Mouse (Mus musculus) neural tube, embryonic 14.5 days (tissue): ENCODE results near the gene Cox8a. TPM values are rescaled to one million over a fixed set of nuclear protein-coding genes. Genes with fewer than 3 reads are reported as not detected.

ENCODE experiments used
- ATAC-seq: fragments of 200-750 bp; cut with Nextera tagmentation; 2 replicates; pipeline ENCODE4 v1.8.0; 2017; ENCODE audit warnings: low read depth, mild to moderate bottlenecking, moderate TSS enrichment, moderate library complexity
- H3K27ac ChIP-seq: fragments of 300-500 bp; sonication (generic); 2 replicates; pipeline ENCODE4 v1.5.1; 2014; ENCODE audit warnings: low read depth, mild to moderate bottlenecking, control low read depth, low read length, moderate library complexity, mixed read lengths
- H3K27me3 ChIP-seq: fragments of 300-500 bp; sonication (generic); 2 replicates; pipeline ENCODE4 v1.6.1; 2014; ENCODE audit warnings: low read length; ENCODE audit not compliant: control insufficient read depth, insufficient read depth
- H3K36me3 ChIP-seq: fragments of 300-500 bp; sonication (generic); 2 replicates; pipeline ENCODE4 v1.6.1; 2014; ENCODE audit warnings: low read length, mixed read lengths; ENCODE audit not compliant: control insufficient read depth, insufficient read depth
- H3K4me1 ChIP-seq: fragments of 300-500 bp; sonication (generic); 2 replicates; pipeline ENCODE4 v1.6.1; 2014; ENCODE audit warnings: low read length; ENCODE audit not compliant: control insufficient read depth, insufficient read depth
- H3K4me2 ChIP-seq: fragments of 300-500 bp; sonication (generic); 2 replicates; pipeline ENCODE4 v1.6.1; 2014; ENCODE audit warnings: mild to moderate bottlenecking, low read depth, low read length, control low read depth
- H3K4me3 ChIP-seq: fragments of 300-500 bp; sonication (generic); 2 replicates; pipeline ENCODE4 v1.5.1; 2014; ENCODE audit warnings: low read depth, low read length, control low read depth, mixed read lengths
- H3K9ac ChIP-seq: fragments of 300-500 bp; sonication (generic); replicated peaks from 2 replicates; pipeline ENCODE4 v1.6.1; 2014; ENCODE audit warnings: low read depth, mild to moderate bottlenecking, control low read depth, low read length, mixed read lengths
- H3K9me3 ChIP-seq: fragments of 300-500 bp; sonication (generic); 2 replicates; pipeline ENCODE4 v1.6.1; 2016; ENCODE audit warnings: low read length; ENCODE audit not compliant: control insufficient read depth
- WGBS: fragments of 180-500 bp; shearing (Covaris S2); extraction: QIAGEN DNeasy Blood & Tissue Kit; methylation state at CpG from one replicate; pipeline ENCODE4 v1.1.7; 2014; 5-methylcytosine and 5-hydroxymethylcytosine counted together
- polyA plus RNA-seq: library from polyadenylated mRNA; unstranded; fragments of >200 nt; fragmentation: Nextera tagmentation; extraction: Ambion mirVana; gene quantifications from 2 replicates; pipeline ENCODE4 v1.2.1, GENCODE M21; 2014

Gene Cox8a
- polyA plus RNA-seq, 1 experiment from 2014 or later = 1,330 TPM

DNA sequence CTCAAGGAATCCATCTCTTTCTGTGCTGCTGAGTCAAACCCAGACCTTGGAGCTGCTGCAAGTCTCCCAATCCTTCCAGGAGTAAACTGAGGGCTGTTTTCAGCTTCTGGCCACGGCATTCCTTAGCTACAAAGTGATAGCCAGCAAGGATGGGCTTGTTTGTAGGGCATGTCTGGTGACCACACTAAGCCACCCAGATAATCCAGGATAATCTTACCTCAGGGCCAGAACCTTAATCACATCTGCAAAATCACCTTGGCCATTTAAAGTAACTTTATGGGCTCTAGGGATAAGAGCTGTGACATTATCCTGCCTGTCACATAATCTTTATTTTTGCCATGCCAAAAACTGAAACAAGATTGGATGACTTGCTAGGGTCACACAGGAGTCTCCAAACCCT, 5.2 kb downstream of the Cox8a start:
- Histone ChIP-seq H3K27ac (no peak overlapping the region), H3K4me1 (peaks cover 17% of the 10 kb centered on the region), H3K9me3 (no peaks in the 10 kb centered on the region), H3K9ac (no peak overlapping the region), H3K36me3 (peaks cover 9% of the 10 kb centered on the region), H3K27me3 (no peaks in the 10 kb centered on the region), H3K4me2 (no peak overlapping the region), H3K4me3 (no peak overlapping the region)
- 97% methylated on average over 1 of the region's 1 CpGs for WGBS
- ATAC-seq = no peak

DNA sequence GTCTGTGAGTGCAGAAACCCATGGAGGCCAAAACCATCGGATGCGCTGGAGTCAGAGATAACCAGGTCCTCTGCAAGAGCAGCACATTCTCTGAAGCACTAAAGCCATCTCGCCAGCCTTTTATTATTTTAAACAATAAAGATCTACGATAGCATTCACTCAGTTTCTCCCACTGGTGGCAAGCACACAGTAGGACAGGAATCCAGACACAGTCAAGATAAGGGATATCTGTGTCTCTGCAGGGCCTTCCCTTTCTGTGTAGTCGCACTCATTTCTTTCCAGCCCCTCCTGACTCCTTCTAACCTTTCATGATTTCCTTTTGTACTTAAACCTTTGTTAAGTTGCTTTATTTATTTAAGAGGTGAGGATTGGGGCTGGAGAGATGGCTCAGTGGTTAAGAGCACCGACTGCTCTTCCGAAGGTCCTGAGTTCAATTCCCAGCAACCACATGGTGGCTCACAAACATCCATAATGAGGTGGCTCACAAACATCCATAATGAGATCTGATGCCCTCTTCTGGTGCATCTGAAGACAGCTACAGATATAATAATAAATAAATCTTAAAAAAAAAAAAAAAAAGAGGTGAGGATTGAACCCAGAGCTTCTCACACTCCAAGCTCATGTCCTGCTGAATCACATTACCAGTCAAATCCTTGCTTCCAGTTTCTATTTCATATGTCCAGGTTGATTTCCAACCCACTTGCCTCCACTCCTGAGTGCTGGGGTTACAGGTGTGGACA, 7.3 kb downstream of the Cox8a start:
- no peak overlapping the region for H3K27ac ChIP-seq
- WGBS = 87% methylated on average over 7 of the region's 7 CpGs
- no peak for ATAC-seq
- no peak overlapping the region for H3K4me2 ChIP-seq
- no peak overlapping the region for H3K4me3 ChIP-seq
- H3K4me1 ChIP-seq = peaks cover 10% of the 10 kb centered on the region; the same call in 1 of the 2 replicates
- no peaks in the 10 kb centered on the region for H3K27me3 ChIP-seq
- H3K9me3 ChIP-seq = no peaks in the 10 kb centered on the region
- H3K9ac ChIP-seq = no peak overlapping the region
- peaks cover 9% of the 10 kb centered on the region; the same call in 1 of the 2 replicates for H3K36me3 ChIP-seq

DNA sequence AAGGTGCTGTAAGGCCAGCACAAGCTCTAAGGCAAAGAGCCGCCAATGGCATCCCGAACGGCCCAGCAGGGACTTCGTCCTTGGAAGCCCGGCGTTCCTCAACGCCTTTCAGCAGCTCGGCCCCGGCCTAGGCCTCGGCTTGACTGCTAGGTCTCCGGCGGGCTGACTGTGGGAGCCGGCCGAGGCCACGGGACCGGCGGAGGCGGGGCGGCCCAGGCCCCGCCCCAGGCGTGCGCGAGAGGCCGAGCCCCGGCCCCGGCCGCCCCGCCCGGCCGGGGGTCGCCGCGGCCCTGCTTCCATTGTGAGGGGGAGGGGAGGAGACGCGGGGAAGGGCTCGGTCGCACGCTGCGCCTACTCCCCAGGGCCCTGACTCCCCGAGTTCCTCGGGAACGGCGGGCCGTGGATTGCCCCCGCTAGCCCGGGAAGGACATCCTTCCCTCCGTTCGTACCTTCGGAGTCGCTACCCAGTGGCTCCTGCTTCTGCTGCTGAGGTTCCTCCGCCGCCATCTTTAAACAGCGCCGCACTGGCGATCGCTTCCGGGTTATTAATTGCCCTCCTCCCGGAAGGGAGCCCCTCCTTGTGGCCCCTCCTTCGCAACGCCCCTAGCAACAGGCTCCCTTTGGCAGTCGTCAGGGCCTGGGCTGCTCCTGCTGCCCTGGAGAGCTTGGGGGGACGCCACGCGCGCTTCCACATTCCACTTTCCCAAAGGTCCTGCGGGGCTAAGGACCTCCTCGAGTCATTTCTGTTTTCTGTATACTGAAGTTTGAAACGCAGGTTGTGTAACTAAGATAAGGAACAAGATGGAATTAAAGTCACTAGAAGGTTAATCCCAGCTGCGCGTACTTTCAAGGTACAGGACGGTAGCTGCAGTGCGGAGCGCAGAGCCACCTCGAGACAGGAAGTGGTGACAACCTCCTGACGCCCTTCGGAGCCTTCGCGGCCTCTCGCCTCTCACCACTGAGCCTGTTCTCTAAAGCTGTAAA, 11.4 kb downstream of the Cox8a start, which contains the start of gene Otub1:
TSS of gene Otub1 (minus strand) at position 564 of the 984 bp plus-strand sequence.
- under 1% methylated on average over 67 of the region's 79 CpGs for WGBS
- Histone ChIP-seq H3K36me3 (peaks cover 20% of the 10 kb centered on the region), H3K4me1 (peaks cover 17% of the 10 kb centered on the region; the same call in 1 of the 2 replicates), H3K4me2 (peak within 1 kb of the TSS; percentile 69), H3K27me3 (no peaks in the 10 kb centered on the region), H3K9ac (peak within 1 kb of the TSS; percentile 83), H3K27ac (peak within 1 kb of the TSS; percentile 92), H3K9me3 (no peaks in the 10 kb centered on the region), H3K4me3 (peak within 1 kb of the TSS; percentile 85)
- ATAC-seq = peak; percentile 96

DNA sequence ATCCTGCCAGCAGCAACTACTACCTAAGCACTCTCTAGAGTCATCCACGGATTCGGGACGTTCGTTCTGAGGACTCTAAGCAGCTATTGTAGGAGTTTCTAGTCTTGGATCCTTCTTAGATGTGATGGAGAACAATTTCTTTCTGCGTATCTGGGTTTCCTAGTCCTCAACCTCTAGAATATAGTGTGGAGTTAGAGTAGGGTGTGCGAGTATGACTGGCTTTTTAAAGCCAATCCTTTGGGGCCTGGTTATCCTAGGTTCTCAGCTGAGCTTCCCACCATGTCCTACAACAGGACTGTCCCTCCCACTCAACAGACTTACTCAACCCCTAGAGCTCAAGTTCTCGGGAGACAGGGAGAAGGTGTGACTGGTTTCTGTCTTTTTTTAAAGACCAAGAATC, 12.1 kb downstream of the Cox8a start:
- peaks cover 20% of the 10 kb centered on the region for H3K36me3 ChIP-seq
- H3K4me1 ChIP-seq = peaks cover 17% of the 10 kb centered on the region; the same call in 1 of the 2 replicates
- ATAC-seq = no peak
- no peaks in the 10 kb centered on the region for H3K9me3 ChIP-seq
- H3K9ac ChIP-seq = peak overlapping the region; percentile 83
- WGBS = 32% methylated on average over 7 of the region's 7 CpGs
- H3K4me2 ChIP-seq = peak overlapping the region; percentile 69
- peak overlapping the region; percentile 85 for H3K4me3 ChIP-seq
- peak overlapping the region; percentile 92 for H3K27ac ChIP-seq
- no peaks in the 10 kb centered on the region for H3K27me3 ChIP-seq

DNA sequence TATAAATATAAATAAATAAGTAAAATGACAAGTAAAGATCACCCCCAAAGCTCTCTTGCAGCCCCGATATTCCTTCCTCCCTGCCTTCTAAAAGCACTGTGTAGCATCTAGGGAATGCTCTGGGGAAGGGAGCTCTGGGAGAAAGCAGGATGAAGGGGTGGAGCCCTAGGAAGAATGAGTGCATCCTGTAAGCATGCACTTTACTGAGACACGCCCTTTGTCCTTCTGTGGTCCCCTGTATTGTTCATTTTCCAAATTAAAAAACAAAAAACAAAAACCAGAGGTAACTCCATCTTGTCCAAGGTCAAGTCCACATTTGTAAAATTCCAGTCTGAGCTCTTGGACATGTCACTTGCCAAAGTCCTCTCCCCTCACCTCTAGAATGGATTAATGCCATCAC, 12.5 kb downstream of the Cox8a start:
- Histone ChIP-seq H3K4me3 (peak overlapping the region; percentile 85), H3K27me3 (no peaks in the 10 kb centered on the region), H3K4me2 (peak overlapping the region; percentile 69), H3K27ac (no peak overlapping the region; the same call in 1 of the 2 replicates), H3K9me3 (no peaks in the 10 kb centered on the region), H3K4me1 (peaks cover 17% of the 10 kb centered on the region; the same call in 1 of the 2 replicates), H3K36me3 (peaks cover 21% of the 10 kb centered on the region), H3K9ac (peak overlapping the region; percentile 83; the same call in 1 of the 2 replicates)
- 65% methylated on average over 2 of the region's 2 CpGs for WGBS
- no peak for ATAC-seq

DNA sequence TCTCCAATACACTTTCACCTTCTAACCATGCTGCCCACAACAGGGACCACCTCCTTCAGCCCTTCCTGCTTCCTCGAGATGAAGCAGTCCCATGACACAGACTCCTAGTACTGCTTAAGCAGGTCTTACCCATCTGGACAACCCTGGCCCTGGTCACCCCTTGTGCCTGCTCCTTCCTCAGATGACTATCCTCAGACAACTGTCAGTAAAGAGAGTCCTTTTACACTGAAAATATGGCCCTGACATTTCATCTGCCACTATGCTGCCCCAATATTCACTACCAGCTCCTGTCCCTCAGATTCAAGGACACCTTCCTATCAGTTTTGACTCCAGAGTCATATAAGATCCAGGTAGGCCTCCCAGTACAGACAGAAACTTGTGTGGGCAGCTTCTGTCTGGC, 17.0 kb downstream of the Cox8a start:
- Histone ChIP-seq H3K27ac (no peak overlapping the region), H3K4me1 (peaks cover 12% of the 10 kb centered on the region; the same call in 1 of the 2 replicates), H3K4me3 (no peak overlapping the region), H3K36me3 (peaks cover 38% of the 10 kb centered on the region), H3K9me3 (no peaks in the 10 kb centered on the region), H3K4me2 (no peak overlapping the region), H3K9ac (no peak overlapping the region), H3K27me3 (no peaks in the 10 kb centered on the region)
- no peak for ATAC-seq
- 70% methylated on average over 1 of the region's 1 CpGs for WGBS

DNA sequence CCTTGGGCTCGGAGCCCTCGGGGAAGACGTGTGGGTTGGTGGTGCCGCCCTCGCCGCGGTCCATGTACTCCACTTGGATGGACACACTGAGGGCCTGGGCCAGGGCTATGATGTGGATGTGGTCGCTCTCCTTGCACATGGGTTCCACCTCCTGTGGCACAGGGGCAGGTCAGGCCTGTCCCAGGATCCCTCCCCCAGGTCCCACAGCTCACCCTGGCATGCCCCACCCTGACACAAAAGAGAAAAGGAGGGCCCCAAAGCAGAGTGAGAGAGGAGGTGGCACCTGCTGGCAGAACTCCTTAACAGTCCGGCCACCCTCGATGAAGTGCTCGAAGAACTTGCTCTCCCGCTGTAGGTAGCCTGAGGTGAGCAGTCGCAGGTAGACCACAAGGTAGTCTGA, 18.3 kb downstream of the Cox8a start:
- Histone ChIP-seq H3K4me2 (no peak overlapping the region), H3K9ac (no peak overlapping the region), H3K4me1 (no peaks in the 10 kb centered on the region; the same call in 1 of the 2 replicates), H3K27me3 (no peaks in the 10 kb centered on the region), H3K4me3 (no peak overlapping the region), H3K27ac (no peak overlapping the region), H3K9me3 (no peaks in the 10 kb centered on the region), H3K36me3 (peaks cover 38% of the 10 kb centered on the region)
- no peak for ATAC-seq
- WGBS = 95% methylated on average over 13 of the region's 13 CpGs

- no peaks in the 10 kb centered on the region; the same call in 1 of the 2 replicates for H3K4me1 ChIP-seq
- no peak overlapping the region for H3K4me2 ChIP-seq
- no peaks in the 10 kb centered on the region for H3K9me3 ChIP-seq
- WGBS = 77% methylated on average over 9 of the region's 9 CpGs
- H3K4me3 ChIP-seq = no peak overlapping the region
- ATAC-seq = 0 out of 2 replicates have a peak, but pooled peaks have one; percentile 16
- no peaks in the 10 kb centered on the region for H3K27me3 ChIP-seq
- H3K36me3 ChIP-seq = peaks cover 22% of the 10 kb centered on the region
- no peak overlapping the region for H3K27ac ChIP-seq
- H3K9ac ChIP-seq = no peak overlapping the region
These were observed 20.0 kb downstream of the Cox8a start for GRCm38 (mm10) chr19:7197445-7197844.
